Mouse (Mus musculus): ENCODE data around the gene Cox10.

DNA sequence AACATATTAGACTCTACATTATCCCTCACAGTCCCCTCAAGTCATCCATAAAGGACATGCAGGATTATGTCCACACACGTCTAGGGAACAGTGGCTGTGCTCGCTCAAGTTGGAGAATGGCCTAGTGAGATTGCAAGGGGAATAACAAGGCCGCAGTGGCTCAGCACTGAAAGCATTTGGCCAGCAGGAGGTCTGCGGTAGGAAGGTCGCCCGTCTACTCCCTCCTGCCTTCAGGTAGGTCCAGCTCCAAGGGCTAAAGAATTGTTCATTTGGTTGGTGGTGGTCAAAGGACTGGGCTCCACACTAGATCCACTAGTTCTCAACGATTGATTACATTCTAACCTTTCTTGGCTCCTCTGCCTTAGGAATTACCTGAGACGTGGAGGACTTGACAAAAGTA, 89.0 kb downstream of the Cox10 start:
- TF ChIP-seq CTCF (IDR thresholded peaks at IDR 0.05; ENCODE audit: extremely low read depth, insufficient read depth, low read length) = no peak
- TF ChIP-seq POLR2A (IDR thresholded peaks at IDR 0.05; ENCODE audit: extremely low read depth, insufficient read depth, low read length) = no peak

All from cortical plate, adult 2 months (tissue).